Mouse (Mus musculus) c-Kit-positive CD71-positive TER-119-positive erythroid progenitor cells, embryonic 14.5 days (primary cell): ENCODE data around the gene A530064D06Rik.
"Not testable (repeated sequence)": the region's sequence is repeated elsewhere in the genome, so short reads cannot be mapped to it uniquely, and the experiment has no call there.

Experiments
- DNase-seq: peaks from one replicate; pipeline ENCODE4 v3.0.0-alpha.2; 2013; ENCODE audit warnings: low spot score

Gene A530064D06Rik

DNA sequence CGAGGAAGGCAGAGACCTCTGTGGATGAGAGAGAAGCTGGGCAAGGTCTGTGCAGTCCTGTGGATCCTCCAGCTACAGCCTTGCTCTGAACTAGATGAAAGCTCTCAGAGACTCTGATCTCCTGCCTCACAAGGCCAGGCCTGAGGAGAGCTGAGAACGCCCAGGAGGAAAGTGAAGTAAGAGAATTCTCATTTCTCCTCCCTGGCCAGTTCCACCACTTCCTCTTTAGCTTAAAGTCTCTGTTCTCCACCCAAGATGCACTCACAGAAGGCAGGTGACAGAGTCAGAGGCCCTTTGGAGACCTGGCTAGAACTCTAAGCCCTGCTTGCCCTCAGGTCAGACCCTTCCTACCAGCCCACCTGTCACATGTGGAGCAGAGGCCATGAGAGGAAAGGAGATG, at the start of gene A530064D06Rik:
TSS of gene A530064D06Rik (minus strand) at position 173 of the 400 bp plus-strand sequence.
- not testable (repeated sequence) for DNase-seq

DNA sequence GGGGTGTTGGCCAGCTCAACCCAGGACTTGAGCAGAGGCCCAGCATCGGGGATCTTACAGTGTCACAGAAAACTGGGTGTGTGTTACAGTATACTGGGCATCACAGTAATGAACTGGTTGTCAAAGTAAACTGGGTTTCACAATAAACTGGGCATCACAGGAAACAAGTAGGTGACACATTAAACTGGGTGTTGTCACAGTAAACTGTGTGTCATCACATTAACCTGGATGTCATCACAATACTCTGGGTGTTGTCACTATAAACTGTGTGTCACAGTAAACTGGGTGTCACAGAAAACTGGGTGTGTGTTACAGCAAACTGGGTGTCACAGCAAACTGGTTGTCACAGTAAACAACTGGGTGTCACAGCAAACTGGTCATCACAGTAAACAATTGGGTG, 48.4 kb upstream of the A530064D06Rik start:
- DNase-seq = no peak

DNA sequence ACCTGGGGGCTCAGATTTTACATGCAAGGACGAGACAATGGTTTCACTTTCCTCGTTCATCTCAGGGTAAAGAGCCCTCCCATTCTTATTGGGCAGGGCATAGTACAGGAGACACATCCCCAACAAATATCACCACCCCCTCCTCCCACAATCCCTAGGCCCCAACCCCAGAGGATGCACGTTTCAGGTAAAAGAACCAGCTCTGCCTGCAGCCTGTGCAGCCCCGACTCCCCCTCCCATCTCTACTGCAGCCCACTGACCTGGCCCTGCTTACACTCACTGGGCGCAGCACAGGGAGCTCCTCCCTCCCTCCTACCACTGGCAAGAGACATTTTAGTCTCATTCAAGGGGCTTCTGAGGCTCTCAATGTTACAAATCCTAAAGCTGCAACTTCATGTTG, 46.4 kb upstream of the A530064D06Rik start:
- no peak for DNase-seq

DNA sequence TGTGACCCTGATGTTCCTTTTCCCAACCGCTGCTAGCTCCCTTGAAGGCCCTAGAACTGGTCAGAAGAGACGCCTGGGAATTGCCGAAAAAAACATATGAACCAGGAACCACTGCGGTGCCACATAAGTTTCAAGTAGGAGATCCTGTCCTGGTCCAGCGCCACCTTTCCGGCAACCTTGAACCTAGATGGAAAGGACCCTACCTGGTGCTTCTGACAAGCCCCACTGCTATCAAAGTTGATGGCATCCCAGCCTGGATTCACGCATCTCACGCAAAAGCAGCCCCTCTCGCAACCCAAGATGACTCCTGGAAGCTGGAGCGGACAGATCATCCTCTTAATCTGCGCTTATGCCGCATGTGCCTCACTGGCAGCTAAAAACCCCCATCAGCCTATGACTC, 45.5 kb upstream of the A530064D06Rik start:
- DNase-seq = no peak

DNA sequence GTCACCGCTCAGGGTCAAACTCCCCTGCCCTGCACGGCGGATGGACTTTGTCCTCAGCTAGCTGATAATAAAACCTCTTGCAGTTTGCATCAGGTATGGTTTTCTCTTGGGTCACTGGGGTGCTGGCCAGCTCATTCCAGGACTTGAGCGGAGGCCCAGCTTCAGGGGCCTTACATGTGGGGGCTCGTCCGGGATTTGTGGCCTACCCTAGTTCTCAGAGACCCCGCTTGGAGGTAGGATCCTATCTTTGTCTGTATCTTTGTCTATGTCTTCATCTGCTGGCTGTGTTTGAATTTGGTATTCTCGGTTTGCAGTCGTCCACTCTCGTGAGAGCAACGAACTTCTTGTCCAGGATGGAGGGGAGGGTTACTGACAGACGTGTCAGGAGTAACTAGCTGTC, 36.0 kb upstream of the A530064D06Rik start:
- DNase-seq = no peak

DNA sequence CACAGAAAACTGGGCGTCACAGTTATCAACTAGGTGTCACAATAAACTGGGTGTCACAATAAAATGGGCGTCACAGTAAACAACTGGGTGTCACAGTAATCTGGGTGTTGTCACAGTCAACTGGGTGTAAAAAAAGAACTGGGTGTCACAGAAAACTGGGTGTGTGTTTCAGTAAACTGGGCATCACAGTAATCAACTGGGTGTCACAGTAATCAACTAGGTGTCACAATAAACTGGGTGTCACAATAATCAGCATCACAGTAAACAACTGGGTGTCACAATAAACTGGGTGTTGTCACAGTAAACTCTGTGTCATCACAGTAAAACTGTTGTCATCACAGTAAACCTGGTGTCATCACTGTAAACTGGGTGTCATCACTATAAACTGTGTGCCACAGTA, 25.3 kb upstream of the A530064D06Rik start:
- no peak for DNase-seq

DNA sequence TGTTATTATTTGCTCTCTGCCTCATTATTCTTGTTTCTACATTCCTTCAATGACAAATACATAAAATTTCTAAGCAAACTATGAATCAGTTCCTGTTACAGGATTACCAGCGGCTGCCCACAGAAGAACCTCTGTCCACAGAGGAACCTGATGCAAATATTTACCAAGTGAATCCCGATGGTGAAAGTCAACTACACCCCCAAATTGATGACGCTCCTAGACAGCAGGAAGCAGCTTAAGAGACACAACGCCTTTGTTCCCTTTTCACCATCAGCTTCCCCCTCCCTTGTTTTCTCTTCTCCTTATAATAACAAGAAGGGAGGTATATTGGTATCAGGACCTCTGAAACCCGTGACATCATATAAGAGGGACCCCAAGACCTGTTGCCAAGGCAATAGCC, 18.2 kb upstream of the A530064D06Rik start:
- no peak for DNase-seq

DNA sequence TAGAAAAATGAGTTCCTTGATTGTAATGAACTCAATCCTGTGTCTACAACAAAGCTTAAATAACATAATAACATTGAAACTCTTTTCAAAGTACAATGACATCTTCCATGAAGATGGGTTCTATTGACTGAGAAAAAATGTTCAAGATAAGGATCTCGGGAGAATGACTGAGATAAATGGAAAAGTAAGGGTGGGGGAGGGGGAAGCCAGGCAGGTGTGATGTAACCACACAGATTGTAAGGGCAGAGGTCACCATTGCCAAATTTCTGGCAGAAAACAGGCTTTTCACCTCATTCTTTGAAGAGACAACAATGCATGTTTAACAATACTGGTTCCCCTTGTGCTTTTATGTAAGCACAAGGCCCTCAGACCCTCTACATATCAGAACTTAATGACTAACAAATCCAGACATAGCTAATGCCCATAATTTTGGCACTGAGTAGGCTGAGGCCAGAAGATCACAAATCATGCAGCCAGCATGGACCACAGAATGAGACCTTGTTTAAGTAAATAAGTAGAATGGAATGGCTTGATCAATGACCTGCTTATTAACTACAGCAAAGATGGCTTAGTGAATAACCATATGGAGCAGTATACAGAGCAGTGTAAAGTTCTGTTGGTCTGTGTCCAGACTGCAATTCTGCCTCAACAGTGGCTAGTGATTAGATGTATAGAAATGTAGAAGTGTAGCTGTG, 9.5 kb downstream of the A530064D06Rik start:
- no peak for DNase-seq

DNA sequence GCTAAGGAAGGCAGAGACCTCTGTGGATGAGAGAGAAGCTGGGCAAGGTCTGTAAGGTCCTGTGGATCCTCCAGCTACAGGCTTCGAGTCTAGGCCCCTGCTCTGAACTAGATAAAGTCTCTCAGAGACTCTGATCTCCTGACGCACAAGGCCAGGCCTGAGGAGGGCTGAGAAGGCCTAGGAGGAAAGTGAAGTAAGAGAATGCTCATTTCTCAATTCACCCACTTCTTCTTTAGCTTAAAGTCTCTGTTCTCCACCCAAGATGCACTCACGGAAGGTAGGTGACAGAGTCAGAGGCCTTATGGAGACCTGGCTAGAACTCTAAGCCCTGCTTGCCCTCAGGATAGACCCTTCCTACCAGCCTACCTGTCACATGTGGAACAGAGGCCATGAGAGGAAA, 21.0 kb downstream of the A530064D06Rik start, which contains the start of gene 9830107B12Rik:
TSS of gene 9830107B12Rik (minus strand) at position 149 of the 400 bp plus-strand sequence.
- DNase-seq = no peak

DNA sequence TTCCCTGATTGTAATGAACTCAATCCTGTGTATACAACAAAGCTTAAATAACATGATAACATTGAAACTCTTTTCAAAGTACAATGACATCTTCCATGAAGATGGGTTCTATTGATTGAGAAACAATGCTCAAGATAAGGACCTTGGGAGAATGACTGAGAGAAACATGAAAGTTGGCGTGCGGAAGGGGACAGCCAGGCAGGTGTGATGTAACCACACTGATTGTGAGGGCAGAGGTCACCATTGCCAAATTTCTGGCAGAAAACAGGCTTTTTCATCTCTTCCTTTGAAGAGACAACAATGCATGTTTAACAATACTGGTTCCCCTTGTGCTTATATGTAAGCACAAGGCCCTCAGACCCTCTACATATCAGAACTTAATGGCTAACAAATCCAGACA, 34.3 kb downstream of the A530064D06Rik start:
- DNase-seq = no peak

DNA sequence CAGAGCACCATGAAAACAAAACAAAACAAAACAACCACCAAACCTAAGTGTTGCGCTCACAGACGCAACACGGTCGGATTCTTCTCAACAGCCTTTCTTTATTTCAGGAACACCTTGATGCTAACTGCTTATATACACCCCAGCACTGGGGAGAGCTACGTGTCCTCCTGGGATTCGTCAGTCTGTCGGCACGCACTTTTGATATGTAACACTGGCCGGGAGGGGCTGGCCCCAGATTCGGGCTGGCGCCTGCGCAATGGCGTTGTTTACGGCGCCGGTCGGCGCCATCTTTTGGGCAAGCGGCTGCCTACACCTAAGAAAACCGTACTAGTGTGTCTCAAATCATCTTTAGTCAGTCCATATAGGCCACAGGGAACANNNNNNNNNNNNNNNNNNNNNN, 46.6 kb downstream of the A530064D06Rik start:
- DNase-seq = no peak

DNA sequence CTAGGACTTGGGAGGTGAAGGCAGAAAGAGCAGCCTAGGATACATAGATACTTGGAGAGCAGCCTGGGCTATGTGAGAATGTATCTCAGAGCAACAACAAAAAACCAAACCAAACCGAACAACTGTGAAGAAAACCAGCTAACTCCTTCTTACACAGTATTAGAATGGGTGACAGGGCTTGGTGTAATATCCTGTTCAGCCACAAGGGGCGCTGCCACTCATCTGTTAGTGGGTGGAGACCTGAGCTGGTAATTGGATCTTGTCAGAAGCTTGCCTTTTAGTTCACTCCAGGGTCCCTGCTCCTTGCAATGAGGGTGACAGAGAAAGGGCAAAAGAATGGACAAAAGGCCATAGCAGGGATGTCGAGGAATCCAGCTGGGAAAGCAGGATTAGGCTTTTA, 47.4 kb downstream of the A530064D06Rik start:
- peak; percentile 67 for DNase-seq

DNA sequence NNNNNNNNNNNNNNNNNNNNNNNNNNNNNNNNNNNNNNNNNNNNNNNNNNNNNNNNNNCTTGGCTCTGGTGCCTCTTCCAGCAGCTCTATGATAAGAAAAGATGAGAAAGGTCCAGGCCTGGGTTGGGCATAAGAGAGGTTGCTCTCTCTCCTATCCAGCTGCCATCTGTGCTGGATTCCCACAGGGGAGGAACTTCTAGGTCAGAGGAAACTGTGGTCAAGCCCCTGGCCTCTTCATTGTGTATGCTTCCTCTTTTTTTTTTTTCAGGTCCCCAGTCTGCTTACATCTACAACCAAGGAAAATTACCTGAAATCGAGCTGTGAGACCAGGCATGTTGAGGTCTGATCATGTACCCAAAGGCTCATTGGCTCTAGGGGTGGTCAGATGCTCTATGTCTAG, 48.5 kb downstream of the A530064D06Rik start:
- no peak for DNase-seq

DNA sequence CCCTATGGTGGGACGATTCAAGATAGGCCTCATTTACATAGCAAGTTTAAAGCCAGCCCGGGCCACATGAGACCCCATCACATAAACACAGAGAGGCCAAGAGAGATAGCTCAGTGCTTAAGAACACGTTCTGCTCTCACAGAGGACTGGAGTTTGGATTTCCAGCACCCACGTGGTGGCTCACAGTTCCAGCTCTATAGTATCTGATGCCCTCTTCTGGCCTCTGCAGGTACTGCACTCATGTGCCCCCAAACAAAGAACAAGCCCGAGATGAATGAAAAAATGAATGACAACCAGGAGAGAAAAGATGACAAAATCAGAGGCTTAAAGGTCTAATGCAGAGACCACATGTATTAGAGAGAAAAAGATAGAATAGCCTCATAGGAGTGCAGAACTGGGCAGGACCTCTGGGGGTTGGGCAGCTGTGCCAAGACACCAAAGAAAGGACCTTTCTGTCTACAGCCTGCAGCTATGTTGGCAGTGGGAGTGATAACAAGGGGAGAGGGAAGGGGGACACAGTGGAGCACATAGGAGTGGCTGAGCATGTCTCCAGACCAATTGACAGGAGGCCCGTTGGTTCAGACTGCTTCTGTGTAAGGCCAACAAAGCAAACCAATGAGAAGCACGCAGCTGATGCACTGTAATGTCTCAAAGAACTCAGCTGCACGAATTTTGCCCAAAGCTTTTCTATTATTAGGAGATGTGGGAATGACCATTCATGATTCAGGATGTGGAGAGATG, 56.4 kb downstream of the A530064D06Rik start:
- DNase-seq = peak; percentile 30

DNA sequence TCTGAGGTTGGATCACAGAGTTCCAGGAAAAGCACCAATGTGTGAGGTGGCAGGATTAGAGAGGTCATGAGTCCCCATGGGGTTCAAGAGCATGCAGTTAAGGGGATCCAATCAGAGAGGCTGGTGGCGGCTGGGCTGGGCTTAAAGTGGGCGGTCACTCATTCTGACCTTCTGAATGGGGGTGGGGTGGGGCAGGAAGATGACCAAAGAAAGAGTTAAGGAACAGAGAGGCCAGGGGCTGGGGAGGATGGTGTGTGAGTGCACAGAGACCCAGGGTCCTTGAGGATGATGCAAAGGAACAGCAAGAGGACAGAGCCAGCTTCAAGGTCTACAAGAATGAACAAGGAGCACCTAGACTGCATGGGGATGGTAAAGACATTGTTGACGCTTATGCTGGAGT, 58.6 kb downstream of the A530064D06Rik start:
- DNase-seq = no peak

DNA sequence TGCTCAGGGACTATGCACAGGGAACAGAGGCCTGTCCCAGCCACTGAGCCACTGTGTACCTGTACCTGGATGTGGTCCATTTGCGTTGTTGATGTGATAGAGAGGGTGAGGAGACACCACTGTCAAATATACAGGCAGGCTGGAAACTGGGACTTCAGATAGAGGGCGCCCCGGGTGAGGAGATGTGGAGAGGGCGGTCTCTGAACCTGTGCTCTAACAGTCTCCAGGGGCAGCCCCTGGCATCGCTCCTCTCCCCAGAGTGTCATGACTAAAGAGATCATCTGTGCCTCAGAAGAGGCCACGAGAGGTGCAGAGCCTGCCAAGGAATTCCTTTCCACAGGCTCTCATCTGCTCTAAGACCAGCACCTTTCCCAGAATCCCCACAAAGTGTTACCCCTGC, 59.2 kb downstream of the A530064D06Rik start:
- no peak for DNase-seq

DNA sequence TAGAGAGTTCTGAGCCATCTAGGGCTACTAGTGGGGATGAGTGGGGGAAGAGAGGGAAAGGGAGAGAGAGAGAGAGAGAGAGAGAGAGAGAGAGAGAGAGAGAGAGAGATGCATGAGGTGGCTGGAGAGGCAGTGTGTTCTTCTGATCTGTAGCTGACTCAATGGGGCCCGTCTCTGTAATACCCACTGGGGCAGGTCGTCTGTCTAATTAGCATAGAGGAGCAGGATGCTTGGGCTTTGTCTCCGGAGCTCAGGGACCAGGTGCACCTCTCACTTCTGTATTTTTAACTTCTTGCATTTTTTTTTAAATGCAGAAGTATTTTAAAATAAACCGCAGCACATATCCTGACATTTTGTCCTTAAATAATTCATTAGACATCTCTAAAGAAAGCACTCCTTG, 59.7 kb downstream of the A530064D06Rik start:
- no peak for DNase-seq

DNA sequence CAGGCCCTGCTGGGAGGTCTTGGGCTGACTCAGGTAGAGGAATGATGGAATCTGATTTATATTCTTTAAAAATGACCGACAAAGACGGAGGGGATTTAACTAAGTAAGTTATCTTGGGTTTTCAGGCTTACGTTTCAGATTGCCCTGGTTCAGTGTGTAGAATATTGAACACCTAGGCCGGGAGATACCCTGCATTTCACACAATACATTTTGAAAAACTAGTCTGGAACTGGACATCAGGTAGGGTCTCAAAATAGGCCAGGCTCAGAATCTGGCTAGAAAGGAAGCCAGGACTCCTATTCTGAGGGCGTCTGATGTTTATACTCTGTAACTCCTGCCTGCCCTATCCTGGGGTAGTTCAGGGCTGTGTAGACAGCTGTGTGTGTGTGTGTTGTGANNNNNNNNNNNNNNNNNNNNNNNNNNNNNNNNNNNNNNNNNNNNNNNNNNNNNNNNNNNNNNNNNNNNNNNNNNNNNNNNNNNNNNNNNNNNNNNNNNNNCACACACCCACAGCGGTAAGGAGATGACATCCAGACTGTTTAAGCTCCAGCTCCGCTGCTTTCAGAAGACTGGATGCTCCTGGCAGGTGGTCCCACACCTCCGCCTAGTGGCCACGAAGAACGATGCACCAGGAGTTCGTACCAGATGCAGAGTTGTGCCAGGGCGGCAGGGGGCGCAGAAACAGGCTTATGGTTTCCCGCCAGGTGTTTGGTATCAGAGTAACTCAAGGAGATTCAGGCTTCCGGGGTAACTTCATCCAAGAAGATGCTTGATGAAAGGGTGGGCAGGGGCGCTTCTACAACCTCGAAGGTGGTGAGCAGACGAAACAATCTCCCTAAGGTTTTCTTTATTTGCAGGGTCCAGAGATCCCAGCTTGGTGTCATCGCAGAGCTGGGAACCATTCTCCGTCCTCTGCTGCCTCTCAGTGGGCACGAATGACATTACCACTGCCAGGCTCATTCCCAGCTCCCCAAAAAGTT, 66.3 kb downstream of the A530064D06Rik start:
- peak; percentile 70 for DNase-seq

DNA sequence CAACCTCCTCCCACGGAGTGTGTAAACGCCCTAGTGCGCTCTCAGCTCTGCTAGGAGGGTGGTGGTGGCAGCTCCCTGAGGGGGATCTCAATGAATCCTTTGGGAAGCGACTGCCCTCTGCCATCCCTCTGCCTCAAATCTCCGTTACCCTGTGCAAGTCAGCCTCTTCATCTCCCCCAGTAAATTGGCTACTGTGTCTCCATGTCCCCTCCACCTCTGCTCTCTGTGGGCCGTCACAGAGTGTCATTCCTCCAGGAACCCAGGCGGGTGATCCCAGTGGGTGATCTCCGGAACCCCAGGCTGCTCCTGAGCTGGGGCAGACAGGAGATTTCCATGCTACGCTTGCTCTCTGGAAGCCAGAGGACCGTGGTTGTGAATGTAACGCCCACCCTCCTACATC, 67.8 kb downstream of the A530064D06Rik start:
- no peak for DNase-seq
